Mouse (Mus musculus) limb, embryonic 14.5 days (tissue): ENCODE results near the gene Pi16. TPM values are rescaled to one million over a fixed set of nuclear protein-coding genes. Genes with fewer than 3 reads are reported as not detected.

Source experiments
- ATAC-seq: fragments of 200-750 bp; cut with Nextera tagmentation; 2 replicates; pipeline ENCODE4 v1.8.0; 2017; ENCODE audit warnings: low read depth, moderate number of reproducible peaks, moderate TSS enrichment; ENCODE audit not compliant: low FRiP score
- DNase-seq: peaks from one replicate; pipeline ENCODE4 v3.0.0-alpha.2; 2015; ENCODE audit warnings: low spot score
- H3K27ac ChIP-seq: fragments of 300-500 bp; sonication (generic); replicated peaks from 2 replicates; pipeline ENCODE4 v1.5.1; 2014; ENCODE audit warnings: low read depth, mild to moderate bottlenecking, low read length, moderate library complexity, mixed read lengths
- H3K27me3 ChIP-seq: fragments of 300-500 bp; sonication (generic); 2 replicates; pipeline ENCODE4 v1.6.1; 2014; ENCODE audit warnings: low read length, mixed read lengths; ENCODE audit not compliant: control insufficient read depth, insufficient read depth
- H3K36me3 ChIP-seq: fragments of 300-500 bp; sonication (generic); 2 replicates; pipeline ENCODE4 v1.6.1; 2014; ENCODE audit warnings: mild to moderate bottlenecking, low read length, moderate library complexity, mixed read lengths; ENCODE audit not compliant: control insufficient read depth, insufficient read depth
- H3K4me1 ChIP-seq: fragments of 300-500 bp; sonication (generic); 2 replicates; pipeline ENCODE4 v1.6.1; 2014; ENCODE audit warnings: antibody characterized with exemption, low read length, mixed read lengths; ENCODE audit not compliant: control insufficient read depth, insufficient read depth
- H3K4me2 ChIP-seq: fragments of 300-500 bp; sonication (generic); replicated peaks from 2 replicates; pipeline ENCODE4 v1.6.1; 2014; ENCODE audit warnings: low read depth, mild to moderate bottlenecking, low read length, moderate library complexity; ENCODE audit not compliant: severe bottlenecking
- H3K4me3 ChIP-seq: fragments of 300-500 bp; sonication (generic); replicated peaks from 2 replicates; pipeline ENCODE4 v1.5.1; 2014; ENCODE audit warnings: low read length
- H3K9ac ChIP-seq: fragments of 300-500 bp; sonication (generic); 2 replicates; pipeline ENCODE4 v1.6.1; 2014; ENCODE audit warnings: mild to moderate bottlenecking, low read depth, low read length, moderate library complexity; ENCODE audit not compliant: severe bottlenecking
- H3K9me3 ChIP-seq: fragments of 300-500 bp; sonication (generic); 2 replicates; pipeline ENCODE4 v1.6.1; 2016; ENCODE audit warnings: low read length; ENCODE audit not compliant: control insufficient read depth
- POLR2A ChIP-seq: fragments of 200-500 bp; IDR thresholded peaks from 2 replicates; pipeline ENCODE4 v1.8.0; 2012; ENCODE audit warnings: inconsistent platforms, mild to moderate bottlenecking, moderate library complexity, borderline replicate concordance; ENCODE audit not compliant: insufficient read depth, insufficient read length; ENCODE audit errors: extremely low read depth
- WGBS: fragments of 180-500 bp; shearing (Covaris S2); extraction: QIAGEN DNeasy Blood & Tissue Kit; methylation state at CpG from one replicate; pipeline ENCODE4 v1.1.7; 2014; 5-methylcytosine and 5-hydroxymethylcytosine counted together
- polyA plus RNA-seq, 2 experiments: library from polyadenylated mRNA; depleted of rRNA in 1 of 2; stranded (reverse) in 1 of 2; unstranded in 1 of 2; fragments of >200 nt; fragmentation: Nextera tagmentation in 1 of 2; extraction: Ambion mirVana in 1 of 2; gene quantifications; 2 replicates each; pipeline versions ENCODE4 v1.2.1 to v1.2.3; 2012 to 2014

Pi16 gene
- polyA plus RNA-seq, 2 experiments = 2.2 to 2.6 TPM

DNA sequence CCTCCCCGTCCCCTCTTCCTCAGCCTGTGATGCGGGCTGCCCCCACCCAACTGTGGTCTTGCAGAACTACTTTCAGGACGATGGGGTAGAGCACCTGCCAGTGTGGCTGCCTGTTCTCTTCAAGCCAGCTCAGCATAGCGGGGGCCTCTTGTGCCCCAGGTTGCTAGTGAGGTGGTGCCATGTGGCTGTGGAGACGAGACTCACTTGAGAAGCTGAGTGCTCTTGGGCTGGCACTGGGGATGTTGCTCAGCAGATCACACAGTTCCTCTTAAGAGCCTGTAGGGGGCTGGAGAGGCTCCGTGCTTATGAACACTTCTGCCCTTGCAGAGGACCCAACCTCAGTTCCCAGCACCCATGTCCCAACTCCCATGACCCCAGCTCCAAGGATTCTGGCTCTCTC lies 19.7 kb upstream of the Pi16 start:
- Histone ChIP-seq H3K27me3 (no peaks in the 10 kb centered on the region), H3K4me1 (peaks cover 8% of the 10 kb centered on the region), H3K36me3 (peaks cover 51% of the 10 kb centered on the region), H3K4me2 (no peak overlapping the region), H3K9me3 (no peaks in the 10 kb centered on the region), H3K9ac (no peak overlapping the region), H3K4me3 (no peak overlapping the region), H3K27ac (0 out of 2 replicates have a peak overlapping the region, but pooled peaks have one; percentile 33)
- DNase-seq (no peak), ATAC-seq (no peak)
- 72% methylated on average over 6 of the region's 6 CpGs for WGBS
- TF ChIP-seq POLR2A = no peak

DNA sequence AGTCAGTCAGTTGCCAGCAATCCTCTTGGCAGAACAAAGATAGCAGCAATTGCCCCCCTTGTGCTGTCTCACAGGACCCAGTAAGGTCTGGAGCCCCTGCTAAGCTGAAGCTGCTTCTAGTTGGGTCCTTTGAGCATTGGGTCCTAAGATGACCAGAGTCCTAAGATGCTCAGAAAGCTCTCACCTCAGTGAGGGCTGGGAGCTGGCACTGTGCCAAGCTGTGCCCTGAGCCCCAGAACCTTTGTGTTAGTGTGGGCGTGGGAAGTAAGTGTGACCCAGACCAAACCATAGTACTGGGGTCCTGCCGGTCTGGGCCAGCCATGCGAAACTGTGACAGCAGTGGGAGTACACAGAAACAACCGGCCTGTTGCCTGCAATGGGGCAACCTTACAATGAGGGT lies 18.2 kb upstream of the Pi16 start:
- Histone ChIP-seq H3K4me3 (no peak overlapping the region), H3K36me3 (peaks cover 43% of the 10 kb centered on the region), H3K4me1 (peaks cover 18% of the 10 kb centered on the region), H3K27me3 (no peaks in the 10 kb centered on the region), H3K4me2 (no peak overlapping the region), H3K9ac (no peak overlapping the region), H3K27ac (no peak overlapping the region), H3K9me3 (no peaks in the 10 kb centered on the region)
- DNase-seq (no peak), ATAC-seq (no peak)
- TF ChIP-seq POLR2A = no peak
- 93% methylated on average over 4 of the region's 4 CpGs for WGBS

DNA sequence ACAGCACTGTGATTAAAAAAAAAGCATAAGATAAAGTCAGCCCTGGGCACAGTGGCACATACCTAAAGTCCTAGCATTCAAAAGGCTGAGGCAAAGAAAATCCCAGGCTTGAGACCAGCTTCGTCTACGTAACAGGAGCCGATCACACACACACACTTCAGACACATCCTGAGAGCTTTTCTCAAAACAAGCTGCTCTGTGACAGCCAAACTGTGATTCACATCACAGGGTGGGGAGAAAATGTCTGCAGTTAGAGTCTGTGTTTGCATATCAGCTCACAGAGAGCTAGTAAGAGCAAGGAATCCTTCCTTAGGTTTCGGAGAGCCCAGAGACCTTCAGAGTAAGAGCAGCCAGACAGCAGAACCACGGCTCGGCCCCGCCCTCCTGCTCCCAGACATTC lies 16.6 kb upstream of the Pi16 start:
- Histone ChIP-seq H3K27me3 (no peaks in the 10 kb centered on the region), H3K27ac (no peak overlapping the region), H3K9ac (no peak overlapping the region), H3K4me1 (peaks cover 33% of the 10 kb centered on the region), H3K36me3 (peaks cover 28% of the 10 kb centered on the region), H3K4me2 (no peak overlapping the region), H3K4me3 (no peak overlapping the region), H3K9me3 (no peaks in the 10 kb centered on the region)
- TF ChIP-seq POLR2A = no peak
- 85% methylated on average over 7 of the region's 7 CpGs for WGBS
- DNase-seq = no peak
- ATAC-seq = no peak

DNA sequence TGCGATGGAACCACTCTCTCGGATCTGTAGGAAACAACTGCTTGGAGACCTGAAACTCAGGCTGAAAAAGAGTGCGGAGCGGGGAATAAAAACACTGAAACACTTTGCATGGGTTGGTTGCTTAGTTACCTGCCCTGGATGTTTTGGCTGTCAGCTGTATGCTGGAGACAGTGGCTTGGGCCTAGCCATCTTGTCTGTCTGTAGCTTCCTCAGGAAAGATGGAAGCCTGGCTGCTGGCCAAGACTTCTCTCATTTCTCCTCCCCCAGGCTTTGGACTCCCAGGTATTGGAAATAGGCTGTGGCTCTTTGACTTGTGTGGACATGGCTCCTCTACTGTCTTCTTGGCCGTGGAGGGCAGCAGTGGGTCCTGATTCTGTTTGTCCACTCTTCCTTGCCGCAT lies 16.1 kb upstream of the Pi16 start:
- peaks cover 23% of the 10 kb centered on the region for H3K36me3 ChIP-seq

DNA sequence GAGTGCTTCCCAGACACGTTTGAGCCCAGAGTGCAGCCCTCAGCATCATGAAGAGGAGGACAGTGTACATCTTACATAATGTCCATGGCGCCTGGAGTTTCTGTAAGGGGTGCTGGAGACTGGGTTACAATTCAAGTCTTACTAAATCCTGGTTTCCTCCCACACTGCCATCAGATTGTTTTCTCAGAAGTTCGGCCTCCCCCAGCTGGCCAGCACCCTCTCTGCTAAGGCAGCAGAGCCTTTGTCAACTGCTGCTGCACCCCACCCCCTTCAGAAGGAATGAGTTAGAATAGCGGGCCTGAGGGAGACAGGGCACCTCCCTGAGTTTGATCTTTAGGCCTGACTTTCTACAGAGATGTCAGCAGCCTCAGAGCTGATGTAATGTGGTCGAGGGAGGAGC lies 15.3 kb upstream of the Pi16 start:
- no peak for DNase-seq
- no peak for ATAC-seq
- no peaks in the 10 kb centered on the region for H3K27me3 ChIP-seq
- H3K4me3 ChIP-seq = no peak overlapping the region
- no peaks in the 10 kb centered on the region for H3K9me3 ChIP-seq
- peaks cover 40% of the 10 kb centered on the region for H3K4me1 ChIP-seq
- H3K4me2 ChIP-seq = no peak overlapping the region
- TF ChIP-seq POLR2A = no peak
- H3K9ac ChIP-seq = no peak overlapping the region
- 71% methylated on average over 5 of the region's 5 CpGs for WGBS
- no peak overlapping the region for H3K27ac ChIP-seq
- H3K36me3 ChIP-seq = peaks cover 23% of the 10 kb centered on the region

More for the DNA sequence above, 16.1 kb upstream of the Pi16 start:
- ATAC-seq = no peak
- Histone ChIP-seq H3K27me3 (no peaks in the 10 kb centered on the region), H3K9ac (no peak overlapping the region), H3K4me1 (peaks cover 35% of the 10 kb centered on the region), H3K27ac (no peak overlapping the region), H3K4me3 (no peak overlapping the region), H3K4me2 (no peak overlapping the region), H3K9me3 (no peaks in the 10 kb centered on the region)
- TF ChIP-seq POLR2A = no peak
- DNase-seq = no peak
- WGBS = 92% methylated on average over 6 of the region's 6 CpGs

DNA sequence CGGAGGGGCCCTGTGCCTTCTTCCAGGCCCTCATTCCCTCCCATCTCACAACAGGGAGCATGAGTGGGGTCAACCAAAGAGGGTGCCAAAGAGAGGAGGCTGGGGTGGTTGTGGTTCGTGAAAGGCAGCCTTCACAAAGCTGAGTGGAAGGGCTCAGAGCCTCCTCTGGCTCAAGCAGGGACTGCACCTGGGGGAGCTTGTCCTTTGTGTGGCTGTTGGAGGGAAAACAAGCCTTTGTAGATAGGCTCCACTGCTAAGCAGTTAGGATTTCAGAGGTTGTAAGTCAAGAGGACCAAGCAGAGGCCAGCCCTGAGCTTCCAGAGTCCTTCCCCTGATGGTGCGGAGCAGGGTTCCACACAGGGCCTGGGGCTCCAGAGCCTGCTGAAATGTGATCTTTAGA lies 14.4 kb upstream of the Pi16 start:
- no peak for DNase-seq
- no peaks in the 10 kb centered on the region for H3K9me3 ChIP-seq
- no peak for TF ChIP-seq POLR2A
- H3K27ac ChIP-seq = peak overlapping the region; percentile 19; the same call in 1 of the 2 replicates
- H3K4me2 ChIP-seq = no peak overlapping the region
- WGBS = 44% methylated on average over 3 of the region's 3 CpGs
- no peaks in the 10 kb centered on the region for H3K27me3 ChIP-seq
- peaks cover 19% of the 10 kb centered on the region for H3K36me3 ChIP-seq
- H3K9ac ChIP-seq = peak overlapping the region; percentile 16; the same call in 1 of the 2 replicates
- peaks cover 33% of the 10 kb centered on the region for H3K4me1 ChIP-seq
- H3K4me3 ChIP-seq = no peak overlapping the region
- no peak for ATAC-seq
